Mouse (Mus musculus) CH12.LX (cell line): ENCODE results near the gene Ablim2. TPM values are rescaled to one million over a fixed set of nuclear protein-coding genes. Genes with fewer than 3 reads are reported as not detected.

Source experiments
- DNase-seq: peaks from one replicate; pipeline ENCODE4 v3.0.0-alpha.2; 2013; ENCODE audit errors: extremely low read depth
- H3K27ac ChIP-seq: 2 replicates; pipeline ENCODE4 v1.5.1; 2012; ENCODE audit warnings: low read depth, mild to moderate bottlenecking, control low read depth, moderate library complexity; ENCODE audit not compliant: insufficient read depth
- H3K27me3 ChIP-seq: replicated peaks from 2 replicates; pipeline ENCODE3; 2012; ENCODE audit warnings: inconsistent platforms
- H3K36me3 ChIP-seq, 2 experiments: replicated peaks in 1 of 2; 2 replicates each; pipeline versions ENCODE3 to v1.6.1; 2012; ENCODE audit warnings: inconsistent platforms in 1 of 2, low read length in 1 of 2, mild to moderate bottlenecking in 1 of 2, mixed read lengths in 1 of 2, moderate library complexity in 1 of 2; ENCODE audit not compliant: control insufficient read depth in 1 of 2, insufficient read depth in 1 of 2
- H3K4me1 ChIP-seq, 2 experiments: 2 replicates each; pipeline ENCODE4 v1.6.1; 2012; ENCODE audit warnings: inconsistent platforms in 1 of 2, moderate library complexity in 1 of 2; ENCODE audit not compliant: insufficient read depth in 2 of 2, control insufficient read depth in 1 of 2
- H3K4me2 ChIP-seq: 2 replicates; pipeline ENCODE4 v1.6.1; 2012; ENCODE audit warnings: low read depth, mild to moderate bottlenecking, control low read depth; ENCODE audit not compliant: poor library complexity, insufficient read depth, severe bottlenecking
- H3K4me3 ChIP-seq, 3 experiments: fragments of 150-350 bp in 1 of 3; sonication (generic) in 1 of 3; replicated peaks in 1 of 3; 2 replicates each; pipeline versions ENCODE3 to v1.5.1; 2011 to 2012; ENCODE audit warnings: low read depth in 2 of 3, low read length in 2 of 3, mild to moderate bottlenecking in 2 of 3, moderate library complexity in 2 of 3, control low read depth in 1 of 3, improper control_type of control experiment in 1 of 3, inconsistent platforms in 1 of 3, mixed read lengths in 1 of 3; ENCODE audit not compliant: poor library complexity in 1 of 3
- H3K79me2 ChIP-seq: replicated peaks from 2 replicates; pipeline ENCODE4 v1.6.1; 2012; ENCODE audit warnings: mild to moderate bottlenecking, moderate library complexity; ENCODE audit not compliant: control insufficient read depth, poor library complexity, insufficient read depth, severe bottlenecking; ENCODE audit errors: extremely low read depth
- H3K9ac ChIP-seq: 2 replicates; pipeline ENCODE4 v1.6.1; 2012; ENCODE audit warnings: low read depth, mild to moderate bottlenecking, control low read depth, moderate library complexity; ENCODE audit not compliant: insufficient read depth
- H3K9me3 ChIP-seq: replicated peaks from 2 replicates; pipeline ENCODE3; 2012; ENCODE audit warnings: low read length, inconsistent platforms, mixed read lengths
- BHLHE40 ChIP-seq: IDR thresholded peaks from 2 replicates; pipeline ENCODE4 v1.6.1; 2011; ENCODE audit warnings: mild to moderate bottlenecking, low read depth, low read length, improper control_type of control experiment
- CHD1 ChIP-seq: IDR thresholded peaks from 2 replicates; pipeline ENCODE4 v1.6.1; 2012; ENCODE audit warnings: low read depth, low read length, improper control_type of control experiment, inconsistent platforms
- ELF1 ChIP-seq: IDR thresholded peaks from 2 replicates; pipeline ENCODE4 v1.6.1; 2014; ENCODE audit warnings: low read depth, mild to moderate bottlenecking, inconsistent platforms, low read length, improper control_type of control experiment
- EP300 ChIP-seq: IDR thresholded peaks from 2 replicates; pipeline ENCODE4 v1.6.1; 2011; ENCODE audit warnings: low read length, improper control_type of control experiment
- ETS1 ChIP-seq: conservative IDR thresholded peaks from 2 replicates; pipeline ENCODE4 v1.6.1; 2012; ENCODE audit warnings: low read depth, mild to moderate bottlenecking, inconsistent platforms, low read length, improper control_type of control experiment, moderate library complexity
- HCFC1 ChIP-seq: IDR thresholded peaks from 2 replicates; pipeline ENCODE4 v1.6.1; 2012; ENCODE audit warnings: low read depth, mild to moderate bottlenecking, inconsistent platforms, low read length, improper control_type of control experiment
- IRF4 ChIP-seq: IDR thresholded peaks from 2 replicates; pipeline ENCODE4 v1.6.1; 2014; ENCODE audit warnings: low read depth, mild to moderate bottlenecking, inconsistent platforms, low read length, improper control_type of control experiment
- JUN ChIP-seq: IDR thresholded peaks from 2 replicates; pipeline ENCODE4 v1.6.1; 2011; ENCODE audit warnings: low read depth, mild to moderate bottlenecking, low read length, improper control_type of control experiment, moderate library complexity; ENCODE audit not compliant: insufficient read depth
- KAT2A ChIP-seq: IDR thresholded peaks from 2 replicates; pipeline ENCODE4 v1.6.1; 2012; ENCODE audit warnings: low read length, improper control_type of control experiment, inconsistent platforms; ENCODE audit not compliant: insufficient replicate concordance
- MAZ ChIP-seq: IDR thresholded peaks from 2 replicates; pipeline ENCODE4 v1.6.1; 2012; ENCODE audit warnings: low read depth, mild to moderate bottlenecking, inconsistent platforms, low read length, improper control_type of control experiment, moderate library complexity
- MXI1 ChIP-seq: IDR thresholded peaks from 2 replicates; pipeline ENCODE4 v1.6.1; 2011; ENCODE audit warnings: mild to moderate bottlenecking, low read depth, low read length, improper control_type of control experiment
- NELFE ChIP-seq: IDR thresholded peaks from 2 replicates; pipeline ENCODE4 v1.6.1; 2011; ENCODE audit warnings: low read depth, low read length, improper control_type of control experiment
- PAX5 ChIP-seq: IDR thresholded peaks from 2 replicates; pipeline ENCODE4 v1.6.1; 2012; ENCODE audit warnings: low read length, inconsistent platforms, mixed read lengths
- POLR2A ChIP-seq: IDR thresholded peaks from 2 replicates; pipeline ENCODE4 v1.6.1; 2011; ENCODE audit warnings: low read depth, mild to moderate bottlenecking, improper control_type of control experiment, low read length
- POLR2AphosphoS2 ChIP-seq: IDR thresholded peaks from 2 replicates; pipeline ENCODE4 v1.6.1; 2011; ENCODE audit warnings: low read depth, low read length, improper control_type of control experiment
- RCOR1 ChIP-seq: conservative IDR thresholded peaks from 2 replicates; pipeline ENCODE4 v1.6.1; 2012; ENCODE audit warnings: low read depth, mild to moderate bottlenecking, inconsistent platforms, low read length, improper control_type of control experiment
- USF1 ChIP-seq: IDR thresholded peaks from 2 replicates; pipeline ENCODE4 v1.6.1; 2014; ENCODE audit warnings: low read depth, mild to moderate bottlenecking, inconsistent platforms, low read length, improper control_type of control experiment
- USF2 ChIP-seq: conservative IDR thresholded peaks from 2 replicates; pipeline ENCODE4 v1.6.1; 2011; ENCODE audit warnings: low read depth, low read length, improper control_type of control experiment
- ZKSCAN1 ChIP-seq: IDR thresholded peaks from 2 replicates; pipeline ENCODE4 v1.6.1; 2012; ENCODE audit warnings: low read depth, inconsistent platforms, low read length, improper control_type of control experiment, borderline replicate concordance
- ZMIZ1 ChIP-seq: IDR thresholded peaks from 2 replicates; pipeline ENCODE4 v1.6.1; 2012; ENCODE audit warnings: low read depth, mild to moderate bottlenecking, inconsistent platforms, low read length, improper control_type of control experiment
- ZNF384 ChIP-seq: IDR thresholded peaks from 2 replicates; pipeline ENCODE4 v1.6.1; 2012; ENCODE audit warnings: low read depth, low read length, improper control_type of control experiment, inconsistent platforms
- dilution Hi-C: fragments of 300-500 bp; cut with MboI; formaldehyde crosslinking; loops from 2 replicates; pipeline ENCODE4 v1.14.3; 2020; ENCODE audit warnings: low sequenced_read_pairs; ENCODE audit not compliant: extremely low pct_unique_long_range_greater_than_20kb, extremely low pct_ligation_motif_present
- in situ Hi-C: fragments of 300-500 bp; cut with MboI; formaldehyde crosslinking; loops from 3 replicates; pipeline ENCODE4 v1.14.3; 2019; ENCODE audit warnings: low sequenced_read_pairs, low pct_ligation_motif_present, low pct_unique_long_range_greater_than_20kb, mixed read lengths
- polyA plus RNA-seq: library from polyadenylated mRNA; unstranded; fragments of >175 nt; gene quantifications from 2 replicates; pipeline ENCODE4 v1.2.1, GENCODE M21; 2012; ENCODE audit warnings: low read depth; ENCODE audit not compliant: insufficient read length
- total RNA-seq, 2 experiments: library from RNA; depleted of rRNA; stranded (reverse); fragments of 300-350 nt in 1 of 2; fragments of >200 nt in 1 of 2; gene quantifications; 2 replicates each; pipeline ENCODE4 v1.2.3; 2012 to 2014

Ablim2 gene
- total and polyA plus RNA-seq, 3 experiments: 4.4 to 12.2 (median 11.0) TPM

- DNase-seq: no peak
- Histone ChIP-seq H3K4me1 (peaks cover 10 to 28% of the 10 kb centered on the region in 2 experiments; a peak in 3 of 4 replicates), H3K27me3 (peaks cover 51% of the 10 kb centered on the region), H3K9ac (no peak overlapping the region), H3K4me3 (no peak overlapping the region), H3K79me2 (no peaks in the 10 kb centered on the region), H3K9me3 (no peaks in the 10 kb centered on the region), H3K27ac (no peak overlapping the region), H3K4me2 (no peak overlapping the region), H3K36me3 (no peaks in the 10 kb centered on the region)
- dilution Hi-C loops: no loop called here
- no peak for TF ChIP-seq ZNF384
- no peak for TF ChIP-seq POLR2A
- TF ChIP-seq USF1: no peak
- no peak for TF ChIP-seq NELFE
- no peak for TF ChIP-seq HCFC1
- TF ChIP-seq ZMIZ1: no peak
- no peak for TF ChIP-seq ELF1
- no peak for TF ChIP-seq MAZ
- TF ChIP-seq ZKSCAN1: no peak
- no peak for TF ChIP-seq KAT2A
- TF ChIP-seq ETS1: no peak
- TF ChIP-seq MXI1: no peak
- TF ChIP-seq POLR2AphosphoS2: no peak
- no peak for TF ChIP-seq RCOR1
- TF ChIP-seq EP300: no peak
- no peak for TF ChIP-seq USF2
- no peak for TF ChIP-seq CHD1
- TF ChIP-seq PAX5: no peak
- no peak for TF ChIP-seq BHLHE40
- in situ Hi-C loops: loop anchor here (10.0 kb wide), 1 partner anchor 127 kb away; the partner anchor contains the start of gene Sh3tc1
Observed at GRCm38 (mm10) chr5:35861456-35861855, 103.8 kb downstream of the Ablim2 start.

GRCm38 (mm10) chr5:35869973-35870372, 112.3 kb downstream of the Ablim2 start:
- Histone ChIP-seq H3K4me3 (no peak overlapping the region), H3K36me3 (no peaks in the 10 kb centered on the region), H3K4me1 (peaks cover 0 to 6% of the 10 kb centered on the region in 2 experiments; a peak in 2 of 4 replicates), H3K27me3 (peaks cover 49% of the 10 kb centered on the region), H3K79me2 (no peaks in the 10 kb centered on the region), H3K9ac (no peak overlapping the region), H3K9me3 (no peaks in the 10 kb centered on the region), H3K27ac (no peak overlapping the region), H3K4me2 (no peak overlapping the region)
- no peak for DNase-seq
- dilution Hi-C loops: no loop called here
- TF ChIP-seq JUN (no peak), IRF4 (peak; percentile 8; the same call in 1 of the 2 replicates)
- in situ Hi-C loops: loop anchor here (10.0 kb wide), 2 partner anchors 135 to 335 kb away; partner anchors contain the start of genes Psapl1 and Sh3tc1
